Mouse (Mus musculus): Measurements from ENCODE around the gene Nhlh1.

Nhlh1 gene

GRCm38 (mm10) chr1:172057491-172057921 lies at the start of gene Nhlh1:
TSS of gene Nhlh1 (minus strand) at chr1:172057573.
- no peak for DNase-seq

GRCm38 (mm10) chr1:172105101-172105500 lies 47.7 kb upstream of the Nhlh1 start:
- no peak for DNase-seq

GRCm38 (mm10) chr1:172103619-172104018 lies 46.2 kb upstream of the Nhlh1 start:
- DNase-seq, result no peak

GRCm38 (mm10) chr1:172099325-172100033 lies 42.1 kb upstream of the Nhlh1 start:
- DNase-seq, result peak; percentile 90

GRCm38 (mm10) chr1:172095202-172095601 lies 37.8 kb upstream of the Nhlh1 start:
- no peak for DNase-seq

GRCm38 (mm10) chr1:172094295-172094694 lies 36.9 kb upstream of the Nhlh1 start:
- peak in 1 of 2 experiments; percentile 61 for DNase-seq

GRCm38 (mm10) chr1:172093522-172093921 lies 36.1 kb upstream of the Nhlh1 start:
- peak; percentile 60 to 79 for DNase-seq

GRCm38 (mm10) chr1:172082899-172083445 lies 25.6 kb upstream of the Nhlh1 start:
- DNase-seq, result no peak

- DNase-seq, result peak; percentile 93 to 95
These were observed 24.9 kb upstream of the Nhlh1 start, which contains the start of the genes Copa and Ncstn for GRCm38 (mm10) chr1:172082101-172082898. TSS of gene Copa (plus strand) at chr1:172082529. TSS of gene Ncstn (minus strand) at chr1:172082795.

- no peak for DNase-seq
These were observed 20.6 kb upstream of the Nhlh1 start for GRCm38 (mm10) chr1:172077981-172078380.

GRCm38 (mm10) chr1:172072604-172073003 lies 15.2 kb upstream of the Nhlh1 start:
- DNase-seq, result no peak

GRCm38 (mm10) chr1:172071556-172071955 lies 14.2 kb upstream of the Nhlh1 start:
- no peak for DNase-seq

- DNase-seq, result no peak
These were observed 12.9 kb upstream of the Nhlh1 start for GRCm38 (mm10) chr1:172070227-172070626.

- no peak for DNase-seq
These were observed 7.3 kb upstream of the Nhlh1 start for GRCm38 (mm10) chr1:172064613-172065141.

GRCm38 (mm10) chr1:172063291-172064023 lies 6.1 kb upstream of the Nhlh1 start:
- DNase-seq, result no peak

GRCm38 (mm10) chr1:172062101-172062500 lies 4.7 kb upstream of the Nhlh1 start:
- DNase-seq, result no peak

- no peak for DNase-seq
These were observed 3.8 kb upstream of the Nhlh1 start for GRCm38 (mm10) chr1:172061217-172061616.

- no peak for DNase-seq
These were observed 3.3 kb upstream of the Nhlh1 start for GRCm38 (mm10) chr1:172060659-172061058.

- no peak for DNase-seq
These were observed 1.5 kb upstream of the Nhlh1 start for GRCm38 (mm10) chr1:172058874-172059273.

GRCm38 (mm10) chr1:172058321-172058720 lies 948 bp upstream of the Nhlh1 start:
- no peak for DNase-seq

- no peak for DNase-seq
These were observed 1.1 kb downstream of the Nhlh1 start for GRCm38 (mm10) chr1:172056251-172056650.
